Mouse (Mus musculus): ENCODE data around the gene Timp3. TPM values are rescaled to one million over a fixed set of nuclear protein-coding genes. Genes with fewer than 3 reads are reported as not detected.

The Timp3 gene
- polyA plus RNA-seq, 1 experiment: 30.5 TPM

- no peaks in the 10 kb centered on the region; the same call in 1 of the 2 replicates for H3K4me1 ChIP-seq (replicated peaks; ENCODE audit: control insufficient read depth, insufficient read depth, low read length)
- DNase-seq: no peak
- H3K27me3 ChIP-seq (ENCODE audit: control insufficient read depth, insufficient read depth, low read length): no peaks in the 10 kb centered on the region
- TF ChIP-seq CTCF (IDR thresholded peaks at IDR 0.05; ENCODE audit: borderline replicate concordance, control insufficient read depth, extremely low read depth, insufficient read depth, low read length, poor library complexity) (no peak), POLR2A (IDR thresholded peaks at IDR 0.05; ENCODE audit: control insufficient read depth, extremely low read depth, insufficient read depth, low read length, poor library complexity) (no peak)
- H3K27ac ChIP-seq (ENCODE audit: control insufficient read depth, insufficient read depth, low read length): no peak overlapping the region
- no peaks in the 10 kb centered on the region for H3K36me3 ChIP-seq (ENCODE audit: control insufficient read depth, insufficient read depth, low read length)
- 88% methylated on average over 3 of the region's 3 CpGs for WGBS
- no peak overlapping the region for H3K4me3 ChIP-seq (ENCODE audit: control insufficient read depth, insufficient read depth, low read length)
Measured at GRCm38 (mm10) chr10:86319526-86319925, 19.4 kb downstream of the Timp3 start.

- WGBS: 95% methylated on average over 5 of the region's 5 CpGs
- Histone ChIP-seq H3K27me3 (ENCODE audit: control insufficient read depth, insufficient read depth, low read length) (no peaks in the 10 kb centered on the region), H3K36me3 (ENCODE audit: control insufficient read depth, insufficient read depth, low read length) (no peaks in the 10 kb centered on the region), H3K27ac (ENCODE audit: control insufficient read depth, insufficient read depth, low read length) (no peak overlapping the region), H3K4me1 (replicated peaks; ENCODE audit: control insufficient read depth, insufficient read depth, low read length) (no peaks in the 10 kb centered on the region; the same call in 1 of the 2 replicates), H3K4me3 (ENCODE audit: control insufficient read depth, insufficient read depth, low read length) (no peak overlapping the region)
- TF ChIP-seq CTCF (IDR thresholded peaks at IDR 0.05; ENCODE audit: borderline replicate concordance, control insufficient read depth, extremely low read depth, insufficient read depth, low read length, poor library complexity): no peak
- TF ChIP-seq POLR2A (IDR thresholded peaks at IDR 0.05; ENCODE audit: control insufficient read depth, extremely low read depth, insufficient read depth, low read length, poor library complexity): no peak
- DNase-seq: no peak
Measured at GRCm38 (mm10) chr10:86320204-86320603, 20.0 kb downstream of the Timp3 start.

GRCm38 (mm10) chr10:86321194-86321593, 21.0 kb downstream of the Timp3 start:
- Histone ChIP-seq H3K27me3 (ENCODE audit: control insufficient read depth, insufficient read depth, low read length) (no peaks in the 10 kb centered on the region), H3K36me3 (ENCODE audit: control insufficient read depth, insufficient read depth, low read length) (no peaks in the 10 kb centered on the region), H3K4me1 (replicated peaks; ENCODE audit: control insufficient read depth, insufficient read depth, low read length) (no peaks in the 10 kb centered on the region; the same call in 1 of the 2 replicates), H3K27ac (ENCODE audit: control insufficient read depth, insufficient read depth, low read length) (no peak overlapping the region), H3K4me3 (ENCODE audit: control insufficient read depth, insufficient read depth, low read length) (no peak overlapping the region)
- no peak for DNase-seq
- 92% methylated on average over 8 of the region's 8 CpGs for WGBS
- TF ChIP-seq CTCF (IDR thresholded peaks at IDR 0.05; ENCODE audit: borderline replicate concordance, control insufficient read depth, extremely low read depth, insufficient read depth, low read length, poor library complexity) (no peak), POLR2A (IDR thresholded peaks at IDR 0.05; ENCODE audit: control insufficient read depth, extremely low read depth, insufficient read depth, low read length, poor library complexity) (no peak)

GRCm38 (mm10) chr10:86322006-86322405, 21.8 kb downstream of the Timp3 start:
- WGBS: 89% methylated on average over 1 of the region's 1 CpGs
- DNase-seq: no peak
- no peak for TF ChIP-seq POLR2A (IDR thresholded peaks at IDR 0.05; ENCODE audit: control insufficient read depth, extremely low read depth, insufficient read depth, low read length, poor library complexity)
- no peaks in the 10 kb centered on the region for H3K4me1 ChIP-seq (replicated peaks; ENCODE audit: control insufficient read depth, insufficient read depth, low read length)
- no peaks in the 10 kb centered on the region for H3K36me3 ChIP-seq (ENCODE audit: control insufficient read depth, insufficient read depth, low read length)
- H3K27me3 ChIP-seq (ENCODE audit: control insufficient read depth, insufficient read depth, low read length): no peaks in the 10 kb centered on the region
- no peak overlapping the region for H3K27ac ChIP-seq (ENCODE audit: control insufficient read depth, insufficient read depth, low read length)
- H3K4me3 ChIP-seq (ENCODE audit: control insufficient read depth, insufficient read depth, low read length): no peak overlapping the region

- 89% methylated on average over 4 of the region's 4 CpGs for WGBS
- no peaks in the 10 kb centered on the region for H3K27me3 ChIP-seq (ENCODE audit: control insufficient read depth, insufficient read depth, low read length)
- H3K27ac ChIP-seq (ENCODE audit: control insufficient read depth, insufficient read depth, low read length): no peak overlapping the region
- no peaks in the 10 kb centered on the region for H3K4me1 ChIP-seq (replicated peaks; ENCODE audit: control insufficient read depth, insufficient read depth, low read length)
- TF ChIP-seq POLR2A (IDR thresholded peaks at IDR 0.05; ENCODE audit: control insufficient read depth, extremely low read depth, insufficient read depth, low read length, poor library complexity): no peak
- TF ChIP-seq CTCF (IDR thresholded peaks at IDR 0.05; ENCODE audit: borderline replicate concordance, control insufficient read depth, extremely low read depth, insufficient read depth, low read length, poor library complexity): no peak
- no peaks in the 10 kb centered on the region for H3K36me3 ChIP-seq (ENCODE audit: control insufficient read depth, insufficient read depth, low read length)
- no peak overlapping the region for H3K4me3 ChIP-seq (ENCODE audit: control insufficient read depth, insufficient read depth, low read length)
- DNase-seq: no peak
Measured at GRCm38 (mm10) chr10:86323275-86323994, 23.3 kb downstream of the Timp3 start.

- H3K4me1 ChIP-seq (replicated peaks; ENCODE audit: control insufficient read depth, insufficient read depth, low read length): no peaks in the 10 kb centered on the region
- no peaks in the 10 kb centered on the region for H3K27me3 ChIP-seq (ENCODE audit: control insufficient read depth, insufficient read depth, low read length)
- no peak overlapping the region for H3K27ac ChIP-seq (ENCODE audit: control insufficient read depth, insufficient read depth, low read length)
- TF ChIP-seq POLR2A (IDR thresholded peaks at IDR 0.05; ENCODE audit: control insufficient read depth, extremely low read depth, insufficient read depth, low read length, poor library complexity) (no peak), CTCF (IDR thresholded peaks at IDR 0.05; ENCODE audit: borderline replicate concordance, control insufficient read depth, extremely low read depth, insufficient read depth, low read length, poor library complexity) (no peak)
- WGBS: 71% methylated on average over 6 of the region's 6 CpGs
- no peak for DNase-seq
- no peaks in the 10 kb centered on the region for H3K36me3 ChIP-seq (ENCODE audit: control insufficient read depth, insufficient read depth, low read length)
- H3K4me3 ChIP-seq (ENCODE audit: control insufficient read depth, insufficient read depth, low read length): no peak overlapping the region
Measured at GRCm38 (mm10) chr10:86325272-86325671, 25.1 kb downstream of the Timp3 start.

- H3K4me3 ChIP-seq (ENCODE audit: control insufficient read depth, insufficient read depth, low read length): no peak overlapping the region
- no peak for TF ChIP-seq CTCF (IDR thresholded peaks at IDR 0.05; ENCODE audit: borderline replicate concordance, control insufficient read depth, extremely low read depth, insufficient read depth, low read length, poor library complexity)
- no peak for TF ChIP-seq POLR2A (IDR thresholded peaks at IDR 0.05; ENCODE audit: control insufficient read depth, extremely low read depth, insufficient read depth, low read length, poor library complexity)
- H3K27me3 ChIP-seq (ENCODE audit: control insufficient read depth, insufficient read depth, low read length): no peaks in the 10 kb centered on the region
- H3K36me3 ChIP-seq (ENCODE audit: control insufficient read depth, insufficient read depth, low read length): no peaks in the 10 kb centered on the region
- H3K27ac ChIP-seq (ENCODE audit: control insufficient read depth, insufficient read depth, low read length): no peak overlapping the region
- H3K4me1 ChIP-seq (replicated peaks; ENCODE audit: control insufficient read depth, insufficient read depth, low read length): no peaks in the 10 kb centered on the region
- no peak for DNase-seq
- 86% methylated on average over 4 of the region's 4 CpGs for WGBS
Measured at GRCm38 (mm10) chr10:86328143-86328542, 28.0 kb downstream of the Timp3 start.

Measured in thymus, adult 2 months (tissue).